Mouse (Mus musculus) liver, embryonic 11.5 days (tissue): ENCODE results near the gene Pip4p1. TPM values are rescaled to one million over a fixed set of nuclear protein-coding genes. Genes with fewer than 3 reads are reported as not detected.
A peak's percentile ranks its signal among the peaks of the same experiment; 100 is the strongest.
"Not testable (repeated sequence)": the region's sequence is repeated elsewhere in the genome, so short reads cannot be mapped to it uniquely, and the experiment has no call there.

Experiments
- ATAC-seq: fragments of 200-750 bp; cut with Nextera tagmentation; replicated peaks from 2 replicates; pipeline ENCODE4 v1.8.0; 2017; ENCODE audit warnings: moderate number of reproducible peaks, mild to moderate bottlenecking, moderate TSS enrichment, moderate library complexity; ENCODE audit not compliant: low FRiP score
- DNase-seq: peaks from one replicate; pipeline ENCODE4 v3.0.0-alpha.2; 2017; ENCODE audit warnings: low spot score
- H3K27ac ChIP-seq: fragments of 300-500 bp; sonication (generic); 2 replicates; pipeline ENCODE4 v1.5.1; 2014; ENCODE audit warnings: mild to moderate bottlenecking, low read depth, low read length, control low read depth
- H3K27me3 ChIP-seq: fragments of 300-500 bp; sonication (generic); replicated peaks from 2 replicates; pipeline ENCODE4 v1.6.1; 2014; ENCODE audit warnings: low read length, mixed read lengths; ENCODE audit not compliant: control insufficient read depth, insufficient read depth
- H3K36me3 ChIP-seq: fragments of 300-500 bp; sonication (generic); 2 replicates; pipeline ENCODE4 v1.6.1; 2014; ENCODE audit warnings: mild to moderate bottlenecking, low read length, moderate library complexity, mixed read lengths; ENCODE audit not compliant: control insufficient read depth, insufficient read depth
- H3K4me1 ChIP-seq: fragments of 300-500 bp; sonication (generic); replicated peaks from 2 replicates; pipeline ENCODE4 v1.6.1; 2014; ENCODE audit warnings: low read length, mixed read lengths; ENCODE audit not compliant: control insufficient read depth, insufficient read depth
- H3K4me2 ChIP-seq: fragments of 300-500 bp; sonication (generic); 2 replicates; pipeline ENCODE4 v1.6.1; 2014; ENCODE audit warnings: mild to moderate bottlenecking, control low read depth, moderate library complexity
- H3K4me3 ChIP-seq: fragments of 300-500 bp; sonication (generic); 2 replicates; pipeline ENCODE4 v1.5.1; 2014; ENCODE audit warnings: low read depth, low read length, control low read depth
- H3K9ac ChIP-seq: fragments of 300-500 bp; sonication (generic); 2 replicates; pipeline ENCODE4 v1.6.1; 2014; ENCODE audit warnings: low read depth, low read length, control low read depth
- H3K9me3 ChIP-seq: fragments of 300-500 bp; sonication (generic); 2 replicates; pipeline ENCODE4 v1.6.1; 2016; ENCODE audit warnings: low read length, inconsistent platforms, mixed read lengths; ENCODE audit not compliant: control insufficient read depth
- WGBS: fragments of 180-500 bp; shearing (Covaris S2); extraction: QIAGEN DNeasy Blood & Tissue Kit; methylation state at CpG from one replicate; pipeline ENCODE4 v1.1.7; 2014; 5-methylcytosine and 5-hydroxymethylcytosine counted together
- polyA plus RNA-seq: library from polyadenylated mRNA; unstranded; fragments of >200 nt; fragmentation: Nextera tagmentation; extraction: Ambion mirVana; gene quantifications from 2 replicates; pipeline ENCODE4 v1.2.1, GENCODE M21; 2014

Pip4p1 gene
- polyA plus RNA-seq, 1 experiment from 2014 or later = 36.9 TPM

DNA sequence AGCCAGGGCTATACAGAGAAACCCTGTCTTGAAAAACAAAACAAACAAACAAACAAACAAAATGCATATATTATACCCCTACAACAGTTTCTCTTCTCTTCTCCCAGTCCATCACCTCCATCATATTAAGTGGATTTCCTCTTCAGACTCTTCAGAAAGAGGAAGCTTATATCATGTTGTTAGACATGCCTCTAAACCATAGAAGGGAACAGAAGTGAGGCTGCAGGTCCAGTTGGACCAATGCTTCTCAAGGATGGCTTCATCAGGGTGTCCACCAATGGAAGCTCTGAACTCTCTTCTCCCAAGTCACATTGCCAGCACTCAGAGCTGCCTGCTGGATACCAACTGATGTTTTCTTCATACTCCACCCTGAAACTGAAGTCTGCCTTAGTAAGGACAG is 25.3 kb downstream of the Pip4p1 start:
- not testable (repeated sequence) for H3K9ac ChIP-seq, H3K4me3 ChIP-seq, H3K9me3 ChIP-seq, H3K36me3 ChIP-seq, DNase-seq, H3K4me2 ChIP-seq, ATAC-seq, H3K4me1 ChIP-seq, H3K27ac ChIP-seq, H3K27me3 ChIP-seq

DNA sequence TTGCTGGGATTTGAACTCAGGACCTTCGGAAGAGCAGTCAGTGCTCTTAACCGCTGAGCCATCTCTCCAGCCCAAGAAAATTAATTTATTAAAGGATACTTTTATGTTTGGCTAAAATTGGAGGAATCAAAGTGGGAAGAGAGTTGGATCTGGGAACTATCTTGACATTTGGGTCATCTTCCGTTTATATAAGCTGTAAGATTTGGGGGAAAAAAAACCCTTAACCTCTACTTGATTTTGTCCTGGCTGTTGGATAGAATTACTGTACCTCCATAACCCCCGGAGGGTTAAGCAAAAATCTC is 25.9 kb downstream of the Pip4p1 start:
- no peaks in the 10 kb centered on the region for H3K36me3 ChIP-seq
- no peak for DNase-seq
- no peak overlapping the region for H3K4me2 ChIP-seq
- no peak overlapping the region for H3K9ac ChIP-seq
- H3K27ac ChIP-seq = no peak overlapping the region
- ATAC-seq = no peak
- WGBS = 83% methylated on average over 4 of the region's 4 CpGs
- H3K4me3 ChIP-seq = no peak overlapping the region
- H3K27me3 ChIP-seq = no peaks in the 10 kb centered on the region
- no peaks in the 10 kb centered on the region for H3K9me3 ChIP-seq
- H3K4me1 ChIP-seq = 0 out of 2 replicates have a peak, but pooled peaks cover 2% of the 10 kb centered on the region

DNA sequence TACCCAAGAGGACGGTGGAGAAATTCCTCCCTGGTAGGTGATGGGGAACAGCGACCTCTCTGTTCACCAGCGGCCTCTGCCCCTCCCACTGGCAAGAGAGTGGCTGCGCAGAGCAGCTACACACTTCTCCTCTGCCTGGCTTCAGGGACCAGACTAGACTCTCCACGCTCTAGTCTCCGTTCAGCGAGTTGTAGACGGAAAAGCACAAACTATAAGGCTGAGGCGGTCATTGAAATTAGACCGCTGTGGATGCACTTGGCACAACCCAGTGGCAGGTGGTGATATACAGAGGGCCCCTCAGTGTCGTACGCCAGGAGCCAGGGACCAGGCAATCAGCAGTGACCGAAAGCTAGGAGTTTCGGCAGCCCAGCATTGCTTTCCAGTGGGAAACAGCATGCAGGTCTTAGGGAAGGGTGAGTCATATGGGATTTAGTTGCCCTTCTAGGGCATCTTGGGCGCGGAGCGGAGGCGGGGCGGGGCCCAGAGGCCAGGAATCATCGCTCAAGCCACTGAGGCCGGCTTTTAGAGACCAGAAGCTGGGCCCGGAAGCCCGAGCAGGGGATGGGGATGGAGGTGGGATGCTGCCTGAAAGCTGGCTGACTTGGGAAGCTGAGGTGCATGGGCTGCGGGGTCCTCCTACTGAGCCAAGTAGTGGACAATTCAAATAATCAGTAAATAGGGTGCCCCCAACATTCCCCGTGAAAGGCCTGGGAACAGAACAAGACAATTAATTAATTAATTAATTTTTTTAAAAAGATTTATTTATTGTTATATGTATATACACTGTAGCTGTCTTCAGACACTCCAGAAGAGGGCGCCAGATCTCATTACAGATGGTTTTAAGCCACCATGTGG is 26.5 kb downstream of the Pip4p1 start:
- no peaks in the 10 kb centered on the region for H3K36me3 ChIP-seq
- no peaks in the 10 kb centered on the region for H3K9me3 ChIP-seq
- H3K27me3 ChIP-seq = no peaks in the 10 kb centered on the region
- H3K9ac ChIP-seq = peak overlapping the region; percentile 53
- H3K4me3 ChIP-seq = peak overlapping the region; percentile 54
- H3K27ac ChIP-seq = no peak overlapping the region
- peak overlapping the region; percentile 91 for H3K4me2 ChIP-seq
- 6% methylated on average over 26 of the region's 26 CpGs for WGBS
- DNase-seq (peak; percentile 64), ATAC-seq (peak; percentile 84)
- H3K4me1 ChIP-seq = 0 out of 2 replicates have a peak, but pooled peaks cover 2% of the 10 kb centered on the region

DNA sequence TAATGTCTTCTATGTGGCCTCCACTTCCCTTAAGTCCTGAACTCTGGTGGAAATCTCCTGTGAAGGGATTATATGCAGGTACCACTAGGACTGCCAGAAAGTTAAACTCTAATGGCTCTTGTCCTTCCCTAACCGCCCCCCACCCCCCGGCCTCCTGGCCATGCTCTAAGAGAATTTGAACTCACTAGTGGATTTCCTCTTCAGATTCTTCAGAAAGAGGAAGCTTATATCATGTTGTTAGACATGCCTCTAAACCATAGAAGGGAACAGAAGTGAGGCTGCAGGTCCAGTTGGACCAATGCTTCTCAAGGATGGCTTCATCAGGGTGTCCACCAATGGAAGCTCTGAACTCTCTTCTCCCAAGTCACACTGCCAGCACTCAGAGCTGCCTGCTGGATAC is 32.7 kb downstream of the Pip4p1 start:
- H3K4me3 ChIP-seq, ATAC-seq, H3K27ac ChIP-seq, H3K4me1 ChIP-seq, H3K9ac ChIP-seq, H3K9me3 ChIP-seq, H3K36me3 ChIP-seq, H3K4me2 ChIP-seq, DNase-seq: not testable (repeated sequence)
- H3K27me3 ChIP-seq = peaks cover 12% of the 10 kb centered on the region
- WGBS = 70% methylated on average over 2 of the region's 2 CpGs

DNA sequence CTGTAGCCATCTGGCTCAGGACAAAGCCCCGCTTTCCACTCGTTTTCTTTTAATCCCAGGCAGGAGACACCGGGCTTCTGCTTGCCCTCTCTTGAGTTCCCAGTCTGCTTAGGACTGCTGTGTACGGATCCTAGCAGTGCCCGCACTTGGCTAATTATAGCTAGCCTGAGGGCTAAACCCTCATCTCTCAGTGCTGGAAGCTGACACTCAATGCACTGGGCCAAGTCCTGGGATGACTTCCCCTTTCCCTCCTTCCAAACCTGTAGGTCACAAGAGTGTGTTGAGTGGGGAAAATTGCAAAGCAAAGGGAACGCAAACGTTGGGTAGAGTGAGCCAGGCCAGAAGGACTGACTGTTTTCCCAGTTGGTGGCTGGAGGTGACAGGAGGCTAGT is 33.3 kb downstream of the Pip4p1 start, which contains the start of gene Klhl33:
Gene Klhl33 (minus strand): TSS at position 134 of the 392 bp plus-strand sequence.
- 0 out of 2 replicates have a peak, but pooled peaks cover 3% of the 10 kb centered on the region for H3K4me1 ChIP-seq
- H3K9ac ChIP-seq = peak within 1 kb of the TSS; percentile 34; the same call in 1 of the 2 replicates
- no peaks in the 10 kb centered on the region for H3K36me3 ChIP-seq
- ATAC-seq (no peak), DNase-seq (no peak)
- 48% methylated on average over 7 of the region's 7 CpGs for WGBS
- H3K9me3 ChIP-seq = no peaks in the 10 kb centered on the region
- peak within 1 kb of the TSS; percentile 45 for H3K4me3 ChIP-seq
- peaks cover 12% of the 10 kb centered on the region for H3K27me3 ChIP-seq
- peak within 1 kb of the TSS; percentile 76 for H3K4me2 ChIP-seq
- no peak within 1 kb of the TSS for H3K27ac ChIP-seq

DNA sequence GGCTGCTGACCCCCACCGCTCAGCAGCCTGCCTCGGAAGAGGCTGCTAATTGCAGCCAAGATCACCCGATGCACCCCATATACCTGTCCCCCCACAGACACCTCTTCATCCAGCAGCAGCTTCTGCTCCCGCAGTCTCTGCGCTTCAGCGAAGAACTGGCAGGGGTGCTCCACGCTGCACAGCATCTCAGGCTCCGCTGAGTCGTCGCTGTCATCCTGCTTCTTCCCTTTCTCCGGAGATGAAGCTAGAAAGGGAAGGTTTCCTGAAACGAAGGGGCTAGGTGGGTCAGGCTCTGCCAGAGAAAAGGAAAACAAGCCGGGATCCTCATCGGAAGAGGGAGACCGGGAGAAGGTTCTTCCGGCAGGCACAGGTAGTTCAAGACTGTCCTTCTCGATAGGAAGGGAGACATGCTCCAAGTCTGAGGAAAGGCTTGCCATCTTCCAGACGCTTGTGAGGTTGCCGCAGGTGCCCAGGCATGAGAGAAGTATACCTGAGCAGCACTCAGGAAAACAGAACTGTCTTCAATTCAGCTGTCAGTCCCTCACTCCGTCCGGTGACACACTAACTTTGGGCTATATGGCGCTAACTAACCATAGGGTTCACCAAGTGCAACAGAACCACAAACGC is 33.8 kb downstream of the Pip4p1 start:
- peak overlapping the region; percentile 45 for H3K4me3 ChIP-seq
- H3K27ac ChIP-seq = no peak overlapping the region
- DNase-seq (no peak), ATAC-seq (0 out of 2 replicates have a peak, but pooled peaks have one; percentile 13)
- H3K9ac ChIP-seq = peak overlapping the region; percentile 34; the same call in 1 of the 2 replicates
- 0 out of 2 replicates have a peak, but pooled peaks cover 3% of the 10 kb centered on the region for H3K4me1 ChIP-seq
- H3K27me3 ChIP-seq = peaks cover 12% of the 10 kb centered on the region
- no peaks in the 10 kb centered on the region for H3K36me3 ChIP-seq
- WGBS = 21% methylated on average over 23 of the region's 23 CpGs
- peak overlapping the region; percentile 76 for H3K4me2 ChIP-seq
- no peaks in the 10 kb centered on the region for H3K9me3 ChIP-seq

DNA sequence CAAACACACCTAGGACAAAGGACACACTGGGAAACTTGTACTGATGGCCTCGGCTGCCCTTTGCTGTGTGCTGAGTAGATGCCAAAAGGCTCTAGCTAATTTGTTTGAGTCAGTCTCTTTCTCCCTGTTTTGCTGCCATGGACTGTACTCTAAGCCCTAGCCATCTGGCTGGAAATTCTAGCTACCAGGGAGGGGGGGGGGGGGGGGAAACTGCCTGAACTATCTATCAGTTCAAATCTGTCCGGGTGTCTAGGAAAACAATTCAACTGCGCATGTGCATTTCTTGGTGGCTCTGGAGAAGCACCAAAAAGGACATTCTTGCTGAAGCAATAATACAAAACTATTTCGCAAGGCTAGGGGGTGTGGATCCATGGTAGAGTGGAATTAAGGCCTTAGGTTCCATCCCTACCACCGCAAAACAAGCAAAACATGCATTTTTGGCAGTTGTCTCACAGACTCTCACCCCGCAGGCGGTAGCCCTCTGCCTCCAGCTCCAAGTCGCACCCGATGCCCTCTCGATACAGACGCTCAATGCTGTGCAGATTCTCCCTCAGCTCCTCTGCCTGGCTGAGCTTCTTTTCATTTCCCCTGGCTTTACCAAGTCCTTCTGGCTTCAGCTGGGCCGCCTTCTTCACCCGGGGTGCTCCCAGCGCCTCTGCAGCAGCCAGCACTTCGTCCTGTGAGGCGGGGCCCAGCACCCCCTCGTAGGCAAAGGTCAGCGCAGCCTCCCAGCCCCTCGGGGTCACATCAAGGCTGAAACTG is 34.5 kb downstream of the Pip4p1 start:
- peak; percentile 38 for DNase-seq
- 0 out of 2 replicates have a peak, but pooled peaks cover 3% of the 10 kb centered on the region for H3K4me1 ChIP-seq
- 23% methylated on average over 19 of the region's 19 CpGs for WGBS
- H3K9me3 ChIP-seq = no peaks in the 10 kb centered on the region
- peak overlapping the region; percentile 34; the same call in 1 of the 2 replicates for H3K9ac ChIP-seq
- H3K4me3 ChIP-seq = peak overlapping the region; percentile 45
- H3K27ac ChIP-seq = no peak overlapping the region
- ATAC-seq = no peak
- H3K36me3 ChIP-seq = no peaks in the 10 kb centered on the region
- peaks cover 12% of the 10 kb centered on the region for H3K27me3 ChIP-seq
- H3K4me2 ChIP-seq = peak overlapping the region; percentile 76

DNA sequence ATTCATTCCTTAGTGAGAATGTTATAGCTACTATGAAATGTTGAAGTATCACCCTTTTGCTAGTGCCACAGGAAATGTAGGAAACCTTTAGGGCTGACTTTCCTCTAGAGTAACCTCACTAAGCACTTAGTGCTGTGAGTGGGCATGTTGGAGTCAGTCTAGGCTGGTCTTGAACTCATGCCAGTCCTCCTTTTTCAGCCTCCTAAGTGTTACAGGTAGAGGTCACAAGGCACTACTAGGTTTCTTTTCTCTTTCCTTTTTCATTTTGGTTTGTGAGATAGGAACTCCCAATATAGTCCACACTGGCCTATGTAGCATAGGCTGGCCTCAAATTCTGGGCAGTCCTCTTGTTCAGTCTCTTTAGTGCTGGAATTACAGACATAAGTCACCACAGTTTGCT is 35.2 kb downstream of the Pip4p1 start:
- Histone ChIP-seq H3K4me1 (0 out of 2 replicates have a peak, but pooled peaks cover 3% of the 10 kb centered on the region), H3K27me3 (peaks cover 12% of the 10 kb centered on the region), H3K36me3 (no peaks in the 10 kb centered on the region), H3K9ac (no peak overlapping the region), H3K27ac (no peak overlapping the region), H3K4me3 (no peak overlapping the region), H3K9me3 (no peaks in the 10 kb centered on the region), H3K4me2 (no peak overlapping the region)
- no peak for DNase-seq
- ATAC-seq = no peak
